Mouse (Mus musculus) left cerebral cortex, adult 8-10 months (tissue): ENCODE data around the gene Dnase2b. TPM values are rescaled to one million over a fixed set of nuclear protein-coding genes. Genes with fewer than 3 reads are reported as not detected.

Experiments used
- DNase-seq, 2 experiments: peaks; one replicate each; pipeline ENCODE4 v3.0.0; 2022; ENCODE audit warnings: low spot score in 2 of 2
- total RNA-seq, 4 experiments: library from RNA; stranded (reverse); gene quantifications; 2 replicates each; pipeline ENCODE4 v1.2.4; 2022

Dnase2b gene
- total RNA-seq, 4 experiments from 2014 or later, result not detected

- DNase-seq, result no peak
Measured at GRCm38 (mm10) chr3:146616533-146617283, 1.3 kb upstream of the Dnase2b start.

GRCm38 (mm10) chr3:146611821-146612220 lies 3.6 kb downstream of the Dnase2b start:
- no peak for DNase-seq

GRCm38 (mm10) chr3:146611261-146611660 lies 4.1 kb downstream of the Dnase2b start:
- no peak for DNase-seq

GRCm38 (mm10) chr3:146610322-146610721 lies 5.1 kb downstream of the Dnase2b start:
- peak in 1 of 2 experiments; percentile 51 for DNase-seq

GRCm38 (mm10) chr3:146607368-146607767 lies 8.0 kb downstream of the Dnase2b start:
- peak in 1 of 2 experiments; percentile 83 for DNase-seq

GRCm38 (mm10) chr3:146604647-146605046 lies 10.7 kb downstream of the Dnase2b start:
- DNase-seq, result no peak

- no peak for DNase-seq
Measured at GRCm38 (mm10) chr3:146602531-146602930, 12.9 kb downstream of the Dnase2b start.

- no peak for DNase-seq
Measured at GRCm38 (mm10) chr3:146601205-146601604, 14.2 kb downstream of the Dnase2b start.

- no peak for DNase-seq
Measured at GRCm38 (mm10) chr3:146599198-146599900, 16.0 kb downstream of the Dnase2b start.

- peak in 1 of 2 experiments; percentile 61 for DNase-seq
Measured at GRCm38 (mm10) chr3:146598411-146598810, 17.0 kb downstream of the Dnase2b start.

- DNase-seq, result no peak
Measured at GRCm38 (mm10) chr3:146596864-146597263, 18.5 kb downstream of the Dnase2b start.

- DNase-seq, result no peak
Measured at GRCm38 (mm10) chr3:146596387-146596786, 19.0 kb downstream of the Dnase2b start.

- DNase-seq, result no peak
Measured at GRCm38 (mm10) chr3:146595440-146595839, 20.0 kb downstream of the Dnase2b start.

- no peak for DNase-seq
Measured at GRCm38 (mm10) chr3:146591601-146592000, 23.8 kb downstream of the Dnase2b start.

- no peak for DNase-seq
Measured at GRCm38 (mm10) chr3:146591159-146591558, 24.2 kb downstream of the Dnase2b start.

GRCm38 (mm10) chr3:146589523-146589922 lies 25.9 kb downstream of the Dnase2b start:
- DNase-seq, result no peak

- DNase-seq, result no peak
Measured at GRCm38 (mm10) chr3:146586616-146587015, 28.8 kb downstream of the Dnase2b start.

GRCm38 (mm10) chr3:146583908-146584307 lies 31.5 kb downstream of the Dnase2b start:
- DNase-seq, result no peak

GRCm38 (mm10) chr3:146583478-146583877 lies 31.9 kb downstream of the Dnase2b start:
- DNase-seq, result no peak

- no peak for DNase-seq
Measured at GRCm38 (mm10) chr3:146580039-146580729, 35.2 kb downstream of the Dnase2b start.

GRCm38 (mm10) chr3:146577591-146577990 lies 37.8 kb downstream of the Dnase2b start:
- DNase-seq, result no peak

- DNase-seq, result no peak
Measured at GRCm38 (mm10) chr3:146571341-146571740, 44.1 kb downstream of the Dnase2b start.
